Mouse (Mus musculus) heart, embryonic 15.5 days (tissue): ENCODE measurements around the gene Slit2. TPM values are rescaled to one million over a fixed set of nuclear protein-coding genes. Genes with fewer than 3 reads are reported as not detected.
"Not testable (repeated sequence)": the region's sequence is repeated elsewhere in the genome, so short reads cannot be mapped to it uniquely, and the experiment has no call there.

Experiments used
- ATAC-seq: fragments of 200-750 bp; cut with Nextera tagmentation; replicated peaks from 2 replicates; pipeline ENCODE4 v1.8.0; 2017; ENCODE audit warnings: low read depth, moderate TSS enrichment; ENCODE audit not compliant: insufficient number of reproducible peaks, insufficient read depth, low FRiP score
- H3K27ac ChIP-seq: fragments of 300-500 bp; sonication (generic); 2 replicates; pipeline ENCODE4 v1.5.1; 2015; ENCODE audit warnings: mild to moderate bottlenecking, inconsistent platforms
- H3K27me3 ChIP-seq: fragments of 300-500 bp; sonication (generic); 2 replicates; pipeline ENCODE4 v1.6.1; 2015; ENCODE audit warnings: inconsistent platforms
- H3K36me3 ChIP-seq: fragments of 300-500 bp; sonication (generic); 2 replicates; pipeline ENCODE4 v1.6.1; 2015; ENCODE audit warnings: mild to moderate bottlenecking, inconsistent platforms
- H3K4me1 ChIP-seq: fragments of 300-500 bp; sonication (generic); replicated peaks from 2 replicates; pipeline ENCODE4 v1.6.1; 2015; ENCODE audit warnings: inconsistent platforms
- H3K4me2 ChIP-seq: fragments of 300-500 bp; sonication (generic); 2 replicates; pipeline ENCODE4 v1.6.1; 2015; ENCODE audit warnings: inconsistent platforms, mild to moderate bottlenecking, moderate library complexity
- H3K4me3 ChIP-seq: fragments of 300-500 bp; sonication (generic); 2 replicates; pipeline ENCODE4 v1.5.1; 2015; ENCODE audit warnings: mild to moderate bottlenecking, inconsistent platforms
- H3K9ac ChIP-seq: fragments of 300-500 bp; sonication (generic); 2 replicates; pipeline ENCODE4 v1.6.1; 2015; ENCODE audit warnings: mild to moderate bottlenecking, inconsistent platforms
- H3K9me3 ChIP-seq: fragments of 300-500 bp; sonication (generic); replicated peaks from 2 replicates; pipeline ENCODE4 v1.6.1; 2016; ENCODE audit warnings: inconsistent platforms
- WGBS: fragments of 180-500 bp; shearing (Covaris S2); methylation state at CpG from one replicate; pipeline ENCODE4 v1.1.7; 2015; ENCODE audit warnings: mixed read lengths; 5-methylcytosine and 5-hydroxymethylcytosine counted together
- polyA plus RNA-seq: library from polyadenylated mRNA; unstranded; fragments of >200 nt; fragmentation: Nextera tagmentation; extraction: Ambion mirVana; gene quantifications from 2 replicates; pipeline ENCODE4 v1.2.1, GENCODE M21; 2015

The Slit2 gene
- polyA plus RNA-seq, 1 experiment from 2014 or later: 20.6 TPM

DNA sequence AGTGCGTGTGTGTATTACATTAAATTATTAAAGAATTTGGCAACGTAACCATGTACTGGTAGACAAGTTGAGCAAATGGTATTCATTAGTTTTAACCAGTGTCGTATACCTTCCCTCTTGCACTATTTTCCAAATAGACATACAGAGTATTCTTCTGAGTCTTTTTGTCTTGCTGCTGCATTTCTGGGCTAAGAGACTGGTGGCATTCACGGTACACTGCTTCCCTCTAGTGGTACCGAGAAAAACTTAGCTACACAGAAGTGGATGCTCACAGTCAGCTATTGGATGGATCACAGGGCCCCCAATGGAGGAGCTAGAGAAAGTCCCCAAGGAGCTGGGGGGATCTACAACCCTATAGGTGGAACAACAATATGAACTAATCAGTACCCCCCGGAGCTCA lies 257.8 kb downstream of the Slit2 start:
- WGBS: 36% methylated on average over 6 of the region's 6 CpGs
- ATAC-seq, H3K27me3 ChIP-seq: not testable (repeated sequence)

DNA sequence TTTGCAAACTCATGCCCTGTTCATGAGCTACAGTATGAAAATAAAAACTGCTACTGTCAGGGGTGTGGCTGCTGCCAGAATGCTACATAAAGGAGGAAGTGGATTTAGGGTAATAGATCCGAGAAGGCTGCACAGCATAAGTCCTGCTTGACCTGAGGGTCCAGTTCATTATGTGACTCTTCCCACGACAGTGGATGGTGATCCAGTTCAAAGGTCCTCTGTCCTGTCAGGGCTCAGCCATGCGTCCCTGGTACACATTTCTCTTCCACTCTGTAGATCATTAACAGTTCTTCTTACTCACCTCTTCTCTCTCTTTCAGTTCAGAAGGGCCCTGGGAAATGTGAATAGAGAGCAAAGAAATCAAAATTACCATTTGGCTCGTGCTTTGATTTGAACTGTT lies 265.4 kb downstream of the Slit2 start:
- Histone ChIP-seq H3K36me3 (no peaks in the 10 kb centered on the region), H3K4me1 (no peaks in the 10 kb centered on the region), H3K9me3 (no peaks in the 10 kb centered on the region), H3K4me2 (no peak overlapping the region), H3K27ac (no peak overlapping the region), H3K27me3 (no peaks in the 10 kb centered on the region), H3K4me3 (no peak overlapping the region), H3K9ac (no peak overlapping the region)
- no peak for ATAC-seq
- WGBS: 72% methylated on average over 4 of the region's 4 CpGs

More for the DNA sequence above, 257.8 kb downstream of the Slit2 start:
- H3K27ac ChIP-seq, H3K4me3 ChIP-seq, H3K9me3 ChIP-seq, H3K4me2 ChIP-seq, H3K9ac ChIP-seq, H3K4me1 ChIP-seq, H3K36me3 ChIP-seq: not testable (repeated sequence)

DNA sequence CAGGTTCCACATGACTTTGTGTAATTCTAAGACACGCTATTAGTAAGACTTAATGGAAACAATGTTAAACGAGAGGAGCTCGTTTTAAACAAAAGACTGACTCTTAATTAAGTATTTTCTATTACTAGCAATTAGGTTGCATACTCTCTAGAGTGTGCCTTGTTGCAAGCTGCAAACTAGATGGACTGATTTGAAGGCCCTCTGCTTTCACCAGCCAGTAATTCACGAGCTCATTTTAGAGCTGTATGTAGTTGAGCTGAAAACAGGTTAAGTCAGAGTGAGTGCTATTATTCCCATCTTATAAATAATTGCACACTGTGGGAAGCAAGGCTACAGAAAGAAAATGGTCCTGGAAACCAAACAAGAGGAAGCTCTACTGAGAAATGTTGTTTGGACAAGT lies 294.6 kb downstream of the Slit2 start:
- Histone ChIP-seq H3K4me2 (no peak overlapping the region), H3K9ac (no peak overlapping the region), H3K27ac (no peak overlapping the region), H3K9me3 (no peaks in the 10 kb centered on the region), H3K4me1 (no peaks in the 10 kb centered on the region), H3K27me3 (no peaks in the 10 kb centered on the region), H3K4me3 (no peak overlapping the region), H3K36me3 (no peaks in the 10 kb centered on the region)
- 75% methylated on average over 4 of the region's 4 CpGs for WGBS
- ATAC-seq: no peak

GRCm38 (mm10) chr5:48301186-48301585 lies 318.2 kb downstream of the Slit2 start:
- 50% methylated on average over 3 of the region's 3 CpGs for WGBS
- Histone ChIP-seq H3K4me1 (no peaks in the 10 kb centered on the region), H3K4me3 (no peak overlapping the region), H3K27ac (peak overlapping the region; percentile 29; the same call in 1 of the 2 replicates), H3K4me2 (no peak overlapping the region), H3K36me3 (0 out of 2 replicates have a peak, but pooled peaks cover 4% of the 10 kb centered on the region), H3K9ac (no peak overlapping the region), H3K9me3 (no peaks in the 10 kb centered on the region), H3K27me3 (no peaks in the 10 kb centered on the region)
- no peak; the same call in 1 of the 2 replicates for ATAC-seq

DNA sequence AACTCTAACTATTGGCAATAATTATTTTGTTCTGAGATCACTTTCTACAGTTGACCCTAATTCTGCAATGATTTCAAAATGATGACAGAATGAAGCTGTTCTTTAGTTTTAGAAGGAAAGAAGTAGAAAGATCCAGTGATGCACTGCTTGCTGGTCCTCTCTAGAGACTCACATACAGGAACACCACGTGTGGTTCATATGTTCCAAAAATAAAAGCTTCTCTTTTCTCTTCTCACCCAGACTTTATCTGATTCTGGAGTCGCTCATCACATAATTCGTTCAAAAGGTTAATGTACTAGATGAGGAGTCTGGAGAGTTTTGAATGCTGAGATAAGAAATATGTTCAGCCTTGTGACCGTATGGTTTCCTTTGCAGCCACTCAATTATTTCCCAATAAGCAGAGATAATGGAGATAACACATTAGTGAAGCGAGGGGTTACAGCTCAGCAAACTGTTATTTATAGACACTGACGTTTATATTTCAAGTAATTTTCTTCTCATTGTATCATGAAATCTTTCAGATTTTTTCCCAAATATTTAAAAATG lies 332.2 kb downstream of the Slit2 start:
- no peaks in the 10 kb centered on the region for H3K36me3 ChIP-seq
- ATAC-seq: no peak
- WGBS: 50% methylated on average over 6 of the region's 6 CpGs
- H3K9me3 ChIP-seq: no peaks in the 10 kb centered on the region
- no peaks in the 10 kb centered on the region for H3K27me3 ChIP-seq
- no peak overlapping the region for H3K4me3 ChIP-seq
- no peaks in the 10 kb centered on the region for H3K4me1 ChIP-seq
- no peak overlapping the region for H3K27ac ChIP-seq
- no peak overlapping the region for H3K9ac ChIP-seq
- no peak overlapping the region for H3K4me2 ChIP-seq

DNA sequence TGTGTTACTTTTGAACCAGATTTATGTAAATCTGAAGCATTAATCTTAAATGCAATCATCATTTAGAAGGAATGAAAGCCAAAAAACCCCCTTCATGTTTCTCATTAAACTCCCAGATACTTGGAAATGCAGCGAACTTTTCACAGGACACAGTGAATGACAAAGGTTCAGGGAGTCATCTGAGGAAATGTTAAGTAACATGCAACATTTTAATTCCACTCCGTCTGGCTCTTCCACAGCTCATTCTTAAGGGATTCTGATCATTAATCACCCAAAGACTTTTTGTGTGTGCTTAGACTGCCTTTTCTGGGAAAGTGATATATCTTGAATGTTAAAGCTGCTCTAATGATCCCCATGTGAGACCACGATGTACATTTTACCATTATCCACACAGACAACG lies 337.7 kb downstream of the Slit2 start:
- no peak for ATAC-seq
- Histone ChIP-seq H3K9ac (no peak overlapping the region), H3K4me3 (no peak overlapping the region), H3K27ac (no peak overlapping the region), H3K27me3 (no peaks in the 10 kb centered on the region), H3K36me3 (no peaks in the 10 kb centered on the region), H3K4me1 (no peaks in the 10 kb centered on the region), H3K4me2 (no peak overlapping the region), H3K9me3 (no peaks in the 10 kb centered on the region)
- 65% methylated on average over 4 of the region's 4 CpGs for WGBS

DNA sequence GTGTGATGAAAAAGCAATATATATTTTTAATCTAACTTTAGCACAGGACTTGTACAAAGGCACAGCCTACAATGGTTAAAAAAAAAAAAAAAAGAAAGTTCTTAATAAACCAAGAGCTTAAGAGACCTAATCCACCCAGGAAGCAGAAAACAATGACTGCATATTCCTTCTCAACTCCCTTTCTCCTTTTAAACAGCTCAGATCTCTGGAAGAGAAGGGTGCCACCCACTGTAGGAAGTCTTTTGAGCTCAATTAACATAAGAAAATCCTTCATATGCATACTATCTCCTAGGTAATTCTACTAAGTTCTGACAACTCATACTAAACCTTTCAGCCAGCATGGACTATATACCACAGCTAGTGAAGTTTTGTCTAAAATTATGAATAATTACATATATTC lies 343.3 kb downstream of the Slit2 start:
- H3K27me3 ChIP-seq: no peaks in the 10 kb centered on the region
- H3K27ac ChIP-seq: no peak overlapping the region
- ATAC-seq: no peak
- no peaks in the 10 kb centered on the region for H3K36me3 ChIP-seq
- H3K4me1 ChIP-seq: no peaks in the 10 kb centered on the region
- no peaks in the 10 kb centered on the region for H3K9me3 ChIP-seq
- no peak overlapping the region for H3K9ac ChIP-seq
- H3K4me3 ChIP-seq: no peak overlapping the region
- H3K4me2 ChIP-seq: no peak overlapping the region

- H3K9ac ChIP-seq: no peak within 1 kb of the TSS
- no peaks in the 10 kb centered on the region for H3K4me1 ChIP-seq
- 90% methylated on average over 8 of the region's 8 CpGs for WGBS
- no peak within 1 kb of the TSS for H3K4me2 ChIP-seq
- no peak within 1 kb of the TSS for H3K4me3 ChIP-seq
- H3K27me3 ChIP-seq: no peaks in the 10 kb centered on the region
- H3K27ac ChIP-seq: no peak within 1 kb of the TSS
- H3K36me3 ChIP-seq: no peaks in the 10 kb centered on the region
- no peak for ATAC-seq
- no peaks in the 10 kb centered on the region for H3K9me3 ChIP-seq
Measured at GRCm38 (mm10) chr5:48327652-48328051, 344.7 kb downstream of the Slit2 start, which contains the start of gene 5730480H06Rik. TSS of gene 5730480H06Rik (plus strand) at chr5:48327952.

- H3K4me1 ChIP-seq: no peaks in the 10 kb centered on the region
- no peak overlapping the region for H3K9ac ChIP-seq
- H3K4me3 ChIP-seq: no peak overlapping the region
- H3K36me3 ChIP-seq: no peaks in the 10 kb centered on the region
- no peak for ATAC-seq
- no peaks in the 10 kb centered on the region for H3K27me3 ChIP-seq
- H3K4me2 ChIP-seq: no peak overlapping the region
- 92% methylated on average over 2 of the region's 2 CpGs for WGBS
- H3K9me3 ChIP-seq: no peaks in the 10 kb centered on the region
- H3K27ac ChIP-seq: no peak overlapping the region
Measured at GRCm38 (mm10) chr5:48329751-48330150, 346.8 kb downstream of the Slit2 start.

DNA sequence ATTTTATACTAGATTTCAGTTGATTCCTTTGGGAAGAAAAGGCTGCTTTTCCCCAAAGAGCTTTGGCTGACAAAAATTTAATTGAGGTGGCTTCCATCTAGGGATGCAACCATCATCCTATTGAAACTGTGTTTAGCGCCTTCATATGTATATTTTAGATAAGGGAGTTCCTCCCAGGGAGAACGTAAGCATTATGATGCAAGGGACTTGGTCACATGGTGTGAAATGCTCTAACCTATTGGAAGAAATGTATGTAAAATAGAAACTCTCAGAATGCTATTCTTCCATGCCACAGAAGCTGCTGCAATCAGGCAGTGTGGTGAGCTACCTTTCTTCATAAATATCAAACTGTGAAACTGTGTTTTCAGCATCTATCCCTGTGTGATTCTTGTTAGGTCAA lies 347.9 kb downstream of the Slit2 start:
- no peak for ATAC-seq
- Histone ChIP-seq H3K9me3 (no peaks in the 10 kb centered on the region), H3K36me3 (no peaks in the 10 kb centered on the region), H3K4me3 (no peak overlapping the region), H3K27me3 (no peaks in the 10 kb centered on the region), H3K4me2 (no peak overlapping the region), H3K27ac (no peak overlapping the region), H3K4me1 (no peaks in the 10 kb centered on the region), H3K9ac (no peak overlapping the region)
- 65% methylated on average over 2 of the region's 2 CpGs for WGBS

GRCm38 (mm10) chr5:48331441-48331840 lies 348.5 kb downstream of the Slit2 start:
- Histone ChIP-seq H3K27me3 (no peaks in the 10 kb centered on the region), H3K4me3 (no peak overlapping the region), H3K9ac (no peak overlapping the region), H3K36me3 (no peaks in the 10 kb centered on the region), H3K27ac (no peak overlapping the region), H3K4me1 (no peaks in the 10 kb centered on the region), H3K9me3 (no peaks in the 10 kb centered on the region), H3K4me2 (no peak overlapping the region)
- 48% methylated on average over 5 of the region's 5 CpGs for WGBS
- ATAC-seq: no peak

- H3K4me3 ChIP-seq: no peak overlapping the region
- ATAC-seq: no peak
- H3K27me3 ChIP-seq: no peaks in the 10 kb centered on the region
- H3K4me1 ChIP-seq: no peaks in the 10 kb centered on the region
- no peaks in the 10 kb centered on the region for H3K9me3 ChIP-seq
- WGBS: 81% methylated on average over 3 of the region's 3 CpGs
- H3K9ac ChIP-seq: no peak overlapping the region
- H3K27ac ChIP-seq: no peak overlapping the region
- no peak overlapping the region for H3K4me2 ChIP-seq
- H3K36me3 ChIP-seq: no peaks in the 10 kb centered on the region
Measured at GRCm38 (mm10) chr5:48333407-48333806, 350.5 kb downstream of the Slit2 start.
